Mouse (Mus musculus) thymus, adult 2 months (tissue): ENCODE results near the gene Etv5.

Experiments
- CTCF ChIP-seq: fragments of 200-500 bp; IDR thresholded peaks from 2 replicates; pipeline ENCODE4 v1.5.1; 2012; ENCODE audit warnings: mild to moderate bottlenecking, control low read depth, low read length, moderate library complexity, borderline replicate concordance; ENCODE audit not compliant: control insufficient read depth, poor library complexity, insufficient read depth; ENCODE audit errors: extremely low read depth
- POLR2A ChIP-seq: fragments of 200-500 bp; IDR thresholded peaks from 2 replicates; pipeline ENCODE4 v1.6.1; 2012; ENCODE audit warnings: mild to moderate bottlenecking, low read length, control low read depth, moderate library complexity; ENCODE audit not compliant: control insufficient read depth, poor library complexity, insufficient read depth; ENCODE audit errors: extremely low read depth

- TF ChIP-seq CTCF (no peak), POLR2A (no peak)
These were observed 73.5 kb downstream of the Etv5 start for GRCm38 (mm10) chr16:22366040-22366439.
